Mouse (Mus musculus) thymus, adult 2 months (tissue): Measurements from ENCODE around the gene Lysmd1. TPM values are rescaled to one million over a fixed set of nuclear protein-coding genes. Genes with fewer than 3 reads are reported as not detected.

ENCODE experiments used
- DNase-seq: peaks from one replicate; pipeline ENCODE4 v3.0.0; 2021
- H3K27ac ChIP-seq: fragments of 200-500 bp; 2 replicates; pipeline ENCODE4 v1.5.1; 2012; ENCODE audit warnings: low read length, control low read depth; ENCODE audit not compliant: control insufficient read depth, insufficient read depth
- H3K27me3 ChIP-seq: fragments of 200-500 bp; 2 replicates; pipeline ENCODE4 v1.6.1; 2012; ENCODE audit warnings: mild to moderate bottlenecking, low read length, moderate library complexity, mixed read lengths; ENCODE audit not compliant: control insufficient read depth, insufficient read depth
- H3K36me3 ChIP-seq: fragments of 200-500 bp; 2 replicates; pipeline ENCODE4 v1.6.1; 2012; ENCODE audit warnings: mild to moderate bottlenecking, low read length, moderate library complexity; ENCODE audit not compliant: control insufficient read depth, insufficient read depth
- H3K4me1 ChIP-seq: fragments of 200-500 bp; replicated peaks from 2 replicates; pipeline ENCODE4 v1.6.1; 2012; ENCODE audit warnings: low read length; ENCODE audit not compliant: control insufficient read depth, insufficient read depth
- H3K4me3 ChIP-seq: fragments of 200-500 bp; 2 replicates; pipeline ENCODE4 v1.5.1; 2012; ENCODE audit warnings: mild to moderate bottlenecking, low read length, control low read depth, moderate library complexity; ENCODE audit not compliant: control insufficient read depth, insufficient read depth
- CTCF ChIP-seq: fragments of 200-500 bp; IDR thresholded peaks from 2 replicates; pipeline ENCODE4 v1.5.1; 2012; ENCODE audit warnings: mild to moderate bottlenecking, control low read depth, low read length, moderate library complexity, borderline replicate concordance; ENCODE audit not compliant: control insufficient read depth, poor library complexity, insufficient read depth; ENCODE audit errors: extremely low read depth
- POLR2A ChIP-seq: fragments of 200-500 bp; IDR thresholded peaks from 2 replicates; pipeline ENCODE4 v1.6.1; 2012; ENCODE audit warnings: mild to moderate bottlenecking, low read length, control low read depth, moderate library complexity; ENCODE audit not compliant: control insufficient read depth, poor library complexity, insufficient read depth; ENCODE audit errors: extremely low read depth
- WGBS: fragments of 180-500 bp; shearing (Covaris S2); methylation state at CpG from one replicate; pipeline ENCODE4 v1.1.7; 2018; 5-methylcytosine and 5-hydroxymethylcytosine counted together
- polyA plus RNA-seq: library from polyadenylated mRNA; depleted of rRNA; stranded (reverse); fragments of >200 nt; gene quantifications from 2 replicates; pipeline ENCODE4 v1.2.3, GENCODE M21; 2012

Lysmd1 gene
- polyA plus RNA-seq, 1 experiment = 14.1 TPM

DNA sequence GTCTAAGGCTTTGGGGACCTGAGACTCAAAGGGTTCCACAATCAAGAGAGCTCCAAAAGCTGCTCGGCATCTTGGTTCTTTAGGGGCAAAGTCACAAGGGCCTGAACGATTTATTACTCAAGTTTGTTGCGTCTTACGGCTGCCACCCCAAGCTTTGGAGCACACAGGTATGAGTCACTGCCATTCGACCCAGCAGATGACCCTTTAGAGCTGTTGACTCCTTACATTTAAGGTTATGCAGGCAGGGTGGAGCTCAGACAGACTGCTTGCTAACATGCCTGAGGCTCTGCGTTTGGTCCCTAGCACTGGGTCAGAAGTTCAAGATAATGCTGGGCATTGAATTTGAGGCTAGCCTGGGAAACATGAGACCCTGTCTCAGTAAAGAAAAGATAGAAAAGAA lies 43.7 kb downstream of the Lysmd1 start:
- whole genome bisulfite sequencing = 88% methylated on average over 6 of the region's 6 CpGs
- no peak for DNase-seq
- H3K4me1 ChIP-seq = peaks cover 9% of the 10 kb centered on the region
- TF ChIP-seq POLR2A (no peak), CTCF (no peak)
- peaks cover 16% of the 10 kb centered on the region for H3K27me3 ChIP-seq
- no peaks in the 10 kb centered on the region; the same call in 1 of the 2 replicates for H3K36me3 ChIP-seq
- no peak overlapping the region for H3K4me3 ChIP-seq
- no peak overlapping the region for H3K27ac ChIP-seq

DNA sequence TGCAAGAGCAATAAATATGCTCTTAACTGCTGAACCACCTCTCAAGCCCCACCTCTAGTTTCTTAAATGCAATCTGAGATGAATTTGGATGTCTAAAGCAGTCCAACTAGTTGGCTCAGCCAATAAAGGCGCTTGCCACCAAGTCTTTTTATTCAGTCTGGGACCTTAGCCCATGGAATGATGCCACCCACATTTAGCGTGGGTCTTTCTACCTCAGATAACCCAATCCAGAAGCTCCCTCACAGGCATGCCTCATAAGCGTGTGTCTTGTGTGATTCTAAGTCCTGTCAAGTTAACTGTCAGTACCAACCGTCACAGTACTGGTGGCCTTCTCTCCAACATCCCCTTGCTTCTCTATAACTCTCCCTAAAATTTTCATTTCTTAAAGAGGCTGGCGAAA lies 45.1 kb downstream of the Lysmd1 start:
- DNase-seq = no peak
- TF ChIP-seq POLR2A = no peak
- TF ChIP-seq CTCF = no peak
- peaks cover 7% of the 10 kb centered on the region for H3K36me3 ChIP-seq
- H3K4me3 ChIP-seq = no peak overlapping the region
- peaks cover 2% of the 10 kb centered on the region for H3K4me1 ChIP-seq
- no peak overlapping the region for H3K27ac ChIP-seq
- 95% methylated on average over 5 of the region's 5 CpGs for WGBS
- H3K27me3 ChIP-seq = peaks cover 2% of the 10 kb centered on the region; the same call in 1 of the 2 replicates

DNA sequence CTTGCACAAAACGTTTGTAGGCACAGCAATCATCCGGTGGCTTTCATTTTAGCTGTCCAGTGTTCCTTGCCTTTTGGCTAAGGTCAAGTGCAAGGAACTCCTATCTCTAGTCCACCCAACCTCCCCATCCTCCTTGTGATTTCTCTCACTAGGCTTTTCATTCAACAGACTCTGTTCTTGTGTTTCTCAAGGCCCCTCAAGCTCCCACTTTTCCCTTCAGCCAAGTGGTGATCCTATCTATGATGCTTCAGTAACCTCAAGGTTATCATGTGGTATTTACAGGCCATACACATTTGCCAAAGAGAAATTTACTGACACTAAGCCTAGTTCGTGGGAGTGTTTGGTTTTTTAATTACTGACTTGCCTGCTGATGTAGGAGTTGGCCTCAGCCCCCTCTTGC lies 46.0 kb downstream of the Lysmd1 start:
- Histone ChIP-seq H3K36me3 (peaks cover 14% of the 10 kb centered on the region), H3K4me3 (no peak overlapping the region), H3K27me3 (no peaks in the 10 kb centered on the region), H3K4me1 (0 out of 2 replicates have a peak, but pooled peaks cover 2% of the 10 kb centered on the region), H3K27ac (no peak overlapping the region)
- no peak for DNase-seq
- no peak for TF ChIP-seq POLR2A
- no peak for TF ChIP-seq CTCF
- 83% methylated on average over 3 of the region's 3 CpGs for WGBS

- WGBS = 88% methylated on average over 1 of the region's 1 CpGs
- H3K4me1 ChIP-seq = 0 out of 2 replicates have a peak, but pooled peaks cover 4% of the 10 kb centered on the region
- H3K27ac ChIP-seq = no peak overlapping the region
- TF ChIP-seq POLR2A = no peak
- no peak for TF ChIP-seq CTCF
- no peak for DNase-seq
- no peak overlapping the region for H3K4me3 ChIP-seq
- H3K27me3 ChIP-seq = no peaks in the 10 kb centered on the region
- peaks cover 20% of the 10 kb centered on the region for H3K36me3 ChIP-seq
Observed at GRCm38 (mm10) chr3:95181841-95182240, 48.0 kb downstream of the Lysmd1 start.

DNA sequence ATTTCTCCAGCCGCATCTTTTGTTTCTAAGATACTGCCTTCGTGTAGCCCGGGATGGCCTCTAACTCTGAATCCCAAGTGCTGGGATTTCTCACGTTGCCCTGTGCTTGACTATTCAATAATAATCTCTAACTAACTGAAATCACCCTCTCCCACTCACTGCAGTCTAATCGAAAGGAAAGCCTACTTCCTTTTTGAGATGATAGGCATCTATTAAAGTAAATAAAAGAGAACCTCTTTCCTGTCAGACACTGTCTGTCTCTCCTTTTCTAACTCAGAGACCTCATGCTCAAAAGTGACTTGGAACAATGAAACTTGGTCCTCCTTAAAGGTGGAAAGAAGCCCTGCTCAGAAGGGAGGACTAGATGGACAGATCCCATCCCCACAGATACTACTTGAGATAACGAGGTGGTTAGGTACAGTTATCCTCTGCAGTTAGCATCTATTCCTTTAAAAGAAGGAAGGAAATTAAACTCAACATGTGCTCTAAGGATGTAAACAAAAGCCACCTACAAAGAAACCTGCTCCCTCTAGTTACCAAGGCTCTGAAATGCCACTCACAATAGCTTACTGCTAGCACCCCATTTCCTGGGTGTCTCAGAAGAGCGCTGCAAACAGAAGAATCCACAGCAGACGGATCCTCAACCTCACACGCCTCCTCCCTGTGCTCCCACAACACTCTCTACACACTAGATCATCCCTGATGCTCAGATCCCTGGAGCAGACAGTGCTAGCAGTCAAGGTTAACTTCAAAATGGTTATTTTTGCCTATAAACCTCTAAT lies 51.1 kb downstream of the Lysmd1 start:
- Histone ChIP-seq H3K36me3 (peaks cover 52% of the 10 kb centered on the region), H3K27me3 (no peaks in the 10 kb centered on the region), H3K4me1 (peaks cover 11% of the 10 kb centered on the region), H3K27ac (no peak overlapping the region), H3K4me3 (no peak overlapping the region)
- 46% methylated on average over 9 of the region's 9 CpGs for WGBS
- no peak for TF ChIP-seq CTCF
- TF ChIP-seq POLR2A = no peak
- no peak for DNase-seq

DNA sequence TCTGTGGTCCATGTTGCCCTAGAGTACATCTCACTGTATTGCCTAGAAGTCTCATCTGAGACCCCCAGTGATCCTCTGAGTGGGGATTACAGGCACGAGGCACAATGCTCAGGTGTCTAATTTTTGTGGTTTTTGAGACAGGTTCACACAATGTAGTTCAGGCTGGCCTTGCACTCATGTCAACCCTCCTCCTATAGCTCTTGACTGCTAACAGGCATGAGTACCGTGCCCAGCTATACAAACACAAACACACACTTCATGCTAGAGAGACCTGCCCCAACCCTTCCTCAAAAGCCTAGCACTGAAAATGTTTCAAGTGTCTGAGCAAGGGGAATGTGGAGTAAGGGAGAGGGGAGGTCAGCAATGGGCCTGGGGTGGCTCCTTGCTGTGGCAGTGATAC lies 52.2 kb downstream of the Lysmd1 start:
- H3K36me3 ChIP-seq = peaks cover 56% of the 10 kb centered on the region

More for the DNA sequence above, 52.2 kb downstream of the Lysmd1 start:
- no peak overlapping the region for H3K27ac ChIP-seq
- peaks cover 11% of the 10 kb centered on the region for H3K4me1 ChIP-seq
- H3K4me3 ChIP-seq = no peak overlapping the region
- DNase-seq = no peak
- no peaks in the 10 kb centered on the region for H3K27me3 ChIP-seq
- WGBS = 82% methylated on average over 2 of the region's 2 CpGs
- TF ChIP-seq CTCF (no peak), POLR2A (no peak)
